Mouse (Mus musculus): ENCODE data around the gene Trmt11.

- TF ChIP-seq CTCF (IDR thresholded peaks at IDR 0.05) (no peak), EP300 (IDR thresholded peaks at IDR 0.05) (peak; percentile 42; the same call in 1 of the 2 replicates)
These were observed 78.8 kb downstream of the Trmt11 start for GRCm38 (mm10) chr10:30521727-30522126.
